Mouse (Mus musculus) cerebellum, adult 2 months (tissue): ENCODE results near the gene Thap7.
A peak's percentile ranks its signal among the peaks of the same experiment; 100 is the strongest.

Source experiments
- CTCF ChIP-seq: fragments of 200-500 bp; IDR thresholded peaks from 2 replicates; pipeline ENCODE4 v1.5.1; 2011; ENCODE audit warnings: low read depth, mild to moderate bottlenecking, control low read depth, low read length, moderate library complexity, borderline replicate concordance; ENCODE audit not compliant: insufficient read depth
- POLR2A ChIP-seq: fragments of 200-500 bp; IDR thresholded peaks from 2 replicates; pipeline ENCODE4 v1.6.1; 2011; ENCODE audit warnings: low read length, control low read depth, borderline replicate concordance; ENCODE audit not compliant: insufficient read depth

DNA sequence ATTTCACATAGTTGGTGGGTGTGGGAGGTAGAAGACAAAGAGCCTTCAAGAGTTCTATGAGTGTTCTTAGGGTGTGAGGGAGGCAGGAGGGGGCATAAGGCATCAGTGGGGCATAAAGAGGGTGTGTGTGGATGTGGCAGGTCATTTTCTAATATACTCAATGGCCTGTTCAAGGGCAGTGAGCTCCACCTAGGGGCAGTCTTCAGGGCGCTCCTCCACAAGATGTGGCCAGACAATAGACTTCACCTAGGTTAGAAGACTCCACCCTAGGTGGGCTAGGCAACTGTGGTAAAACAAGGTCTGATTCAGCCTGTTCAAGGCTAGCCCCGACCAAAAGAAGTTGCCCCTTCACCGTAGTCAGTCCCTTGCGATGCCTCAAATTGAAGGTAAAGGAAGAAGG lies 1.3 kb upstream of the Thap7 start:
- TF ChIP-seq POLR2A (no peak), CTCF (peak; percentile 56)
